Mouse (Mus musculus): ENCODE results near the gene Shank2.

GRCm38 (mm10) chr7:144283701-144284100, 282.0 kb downstream of the Shank2 start:
- TF ChIP-seq POLR2AphosphoS5 (IDR thresholded peaks at IDR 0.05; ENCODE audit: borderline replicate concordance, low read depth, low read length) (no peak), ZNF384 (IDR thresholded peaks at IDR 0.05; ENCODE audit: low read depth, low read length) (no peak), USF1 (IDR thresholded peaks at IDR 0.05; ENCODE audit: low read depth, low read length) (no peak), MAFK (IDR thresholded peaks at IDR 0.05; ENCODE audit: borderline replicate concordance, low read depth, low read length) (no peak), HCFC1 (IDR thresholded peaks at IDR 0.05; ENCODE audit: low read depth, low read length) (no peak)
